Mouse (Mus musculus): Measurements from ENCODE around the gene Zbtb48. TPM values are rescaled to one million over a fixed set of nuclear protein-coding genes. Genes with fewer than 3 reads are reported as not detected.
A peak's percentile ranks its signal among the peaks of the same experiment; 100 is the strongest.

Gene Zbtb48
- total and polyA plus RNA-seq, 3 experiments = 7.9 to 10.5 (median 10.2) TPM

DNA sequence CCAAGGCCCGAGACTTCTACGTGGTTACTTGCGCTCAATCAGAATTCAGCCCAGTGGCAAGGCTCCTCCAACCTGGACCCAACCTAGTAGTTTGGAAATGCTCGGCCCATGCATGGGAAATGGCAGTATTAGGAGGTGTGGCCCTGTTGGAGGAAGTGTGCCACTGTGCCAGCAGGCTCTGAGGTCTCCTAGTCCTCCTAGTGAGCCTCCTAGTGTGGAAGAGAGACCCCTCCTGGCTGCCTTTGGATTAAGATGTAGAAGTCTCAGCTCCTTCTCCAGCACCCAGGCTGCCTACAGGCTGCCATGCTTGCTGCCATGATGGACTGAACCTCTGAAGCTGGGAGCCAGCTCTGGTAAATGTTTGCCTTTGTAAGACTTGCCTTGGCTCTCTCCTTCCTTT lies 2.5 kb upstream of the Zbtb48 start:
- DNase-seq = no peak

DNA sequence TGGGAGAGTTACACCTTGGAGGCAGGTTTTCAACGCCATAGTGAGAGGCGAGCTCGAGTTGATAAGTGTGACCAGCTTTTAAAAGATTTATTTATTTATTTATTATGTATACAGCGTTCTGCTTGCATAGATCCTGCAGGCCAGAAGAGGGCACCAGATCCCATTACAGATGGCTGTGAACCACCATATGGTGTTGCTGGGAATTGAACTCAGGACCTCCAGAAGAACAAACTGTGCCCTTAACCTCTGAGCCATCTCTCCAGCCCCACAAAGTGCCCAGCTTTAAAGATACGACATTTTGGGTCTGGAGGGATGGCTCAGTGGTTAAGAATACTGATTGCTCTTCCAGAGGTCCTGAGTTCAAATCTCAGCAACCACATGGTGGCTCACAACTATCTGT lies 1.6 kb upstream of the Zbtb48 start:
- DNase-seq = no peak

DNA sequence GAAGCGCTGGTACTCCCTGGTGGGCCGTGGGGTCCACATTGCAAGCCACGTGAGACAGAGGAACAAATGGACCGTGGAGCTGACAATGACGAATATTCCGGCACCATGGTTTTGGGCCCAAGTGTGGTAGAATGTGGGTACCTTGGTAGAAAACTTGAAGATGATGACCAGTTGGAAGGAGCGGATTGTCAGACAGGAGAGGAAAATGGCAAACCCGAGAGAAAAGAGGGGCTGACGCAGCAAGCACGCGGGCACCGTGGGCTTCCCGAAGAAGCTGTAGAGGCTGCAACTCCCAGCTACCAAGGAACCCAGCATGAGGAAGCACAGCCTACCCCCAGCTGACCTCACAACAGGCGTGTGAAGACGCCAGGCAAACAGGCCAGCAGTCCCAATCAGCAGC lies 985 bp upstream of the Zbtb48 start:
- DNase-seq = no peak

DNA sequence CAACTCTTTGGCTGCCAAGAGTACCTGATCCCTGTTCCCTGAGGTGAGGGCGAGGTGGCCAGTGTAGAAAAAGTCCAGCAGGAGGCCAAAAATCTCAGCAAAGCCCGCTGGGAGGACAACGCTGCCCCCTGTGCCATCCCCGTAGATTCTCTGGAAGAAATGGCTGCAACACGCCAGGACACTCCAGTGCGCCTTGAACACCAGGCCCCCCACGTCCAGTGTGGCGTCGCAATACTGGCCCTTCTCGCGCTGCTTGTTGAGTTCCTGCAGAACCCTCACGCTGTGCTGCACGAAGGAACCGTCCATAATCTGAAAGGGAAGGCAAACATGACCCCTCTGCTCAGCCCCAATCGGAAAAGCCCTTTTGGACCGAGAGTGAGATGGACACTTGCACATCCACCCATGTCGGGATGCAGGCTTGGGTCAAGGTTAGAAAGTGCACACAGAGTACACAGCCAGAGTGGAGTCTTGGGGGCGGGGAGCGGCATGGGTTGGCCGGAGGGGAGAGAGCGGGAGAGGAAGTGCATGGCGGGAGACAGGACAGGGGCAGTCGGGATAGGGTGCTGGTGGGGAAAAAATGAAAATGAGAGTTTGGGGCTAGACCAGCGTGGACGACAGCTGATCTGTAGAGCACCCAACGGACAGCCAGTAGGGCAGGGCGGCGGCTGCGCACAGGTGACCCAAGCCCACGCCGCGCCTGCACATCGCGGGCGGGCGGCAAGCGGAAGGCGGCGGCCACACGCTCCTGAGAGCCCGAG lies 541 bp downstream of the Zbtb48 start:
- DNase-seq = no peak

DNA sequence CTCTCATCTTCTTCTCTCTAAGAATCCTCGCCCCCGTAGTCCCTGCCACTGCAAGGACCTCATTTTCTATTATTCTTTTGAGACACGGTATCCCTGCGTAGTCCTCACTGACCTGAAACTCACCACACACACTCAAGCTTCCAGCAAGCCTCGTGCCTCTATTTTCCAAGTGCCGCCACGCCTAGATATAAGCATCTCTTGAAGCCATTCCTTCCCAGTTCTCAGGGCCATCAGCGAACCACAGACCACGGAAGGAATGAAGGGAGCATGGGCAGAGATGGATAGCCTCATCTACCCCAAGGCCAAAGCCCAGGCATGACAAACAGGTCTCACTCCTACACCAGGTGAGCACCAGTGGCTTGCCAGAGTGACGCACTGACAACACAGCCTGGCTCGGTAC lies 2.9 kb downstream of the Zbtb48 start:
- DNase-seq = no peak

DNA sequence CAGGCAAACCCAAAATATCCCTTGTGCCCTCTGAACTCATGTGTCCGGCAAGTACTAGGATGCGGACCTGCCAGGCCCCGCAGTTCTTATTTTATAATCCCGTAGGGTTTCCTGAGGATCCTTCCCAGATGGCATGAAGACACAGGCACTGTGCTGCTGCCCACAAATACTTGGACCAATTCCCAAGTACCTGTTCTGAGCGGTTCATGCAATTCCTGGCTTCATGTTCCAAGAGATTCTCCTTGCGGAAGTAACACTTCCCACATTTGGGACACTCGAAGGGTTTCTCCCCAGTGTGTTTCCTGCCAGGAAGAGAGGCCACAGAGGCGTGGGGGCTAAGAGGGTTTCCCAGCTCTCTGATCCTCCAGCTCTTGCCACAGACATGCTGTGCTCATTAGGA lies 5.0 kb downstream of the Zbtb48 start:
- DNase-seq = no peak

DNA sequence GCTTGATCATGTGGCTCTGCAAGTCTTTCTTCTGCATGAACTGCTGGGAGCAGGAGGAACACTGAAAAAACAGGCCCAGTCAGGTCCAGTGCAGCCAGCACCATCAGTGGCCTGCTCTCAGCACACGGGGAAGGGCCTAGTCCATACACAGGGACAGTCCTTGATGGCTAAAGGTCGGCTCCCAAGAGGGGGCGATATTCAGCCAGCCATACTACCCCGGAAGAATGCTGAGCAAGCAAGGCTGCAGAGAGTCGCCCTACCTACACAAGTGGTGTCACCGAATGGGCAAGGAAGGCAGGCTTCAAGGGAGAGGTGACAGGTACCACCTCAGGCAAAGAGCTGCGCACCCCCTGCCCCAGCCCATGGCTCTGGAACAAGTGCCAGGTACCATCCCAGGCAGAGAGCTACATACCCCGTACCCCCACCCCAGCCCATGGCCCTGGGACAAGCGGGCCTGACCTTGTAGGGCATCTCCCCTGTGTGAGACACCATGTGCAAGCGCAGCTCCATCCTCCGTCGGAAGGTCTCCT lies 5.8 kb downstream of the Zbtb48 start:
- no peak for DNase-seq

DNA sequence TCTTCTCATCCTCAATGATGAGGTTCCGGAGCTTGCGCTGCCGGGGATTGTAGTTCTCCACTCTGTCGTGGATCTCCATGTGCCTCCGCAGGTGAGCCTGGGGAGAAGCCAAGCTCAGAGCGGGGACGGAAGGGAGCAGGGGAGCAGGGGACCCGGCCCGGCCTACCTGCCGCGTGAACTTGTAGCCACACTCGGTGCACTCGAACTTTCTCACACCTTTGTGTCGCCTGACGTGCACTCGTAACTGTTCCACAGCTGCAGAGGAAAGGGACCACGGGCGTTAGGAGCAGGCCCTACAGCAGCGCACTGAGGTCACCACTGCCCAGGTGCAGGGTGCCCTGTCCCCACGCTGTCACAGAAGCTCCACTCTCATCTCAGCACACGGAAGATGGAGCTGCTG lies 7.4 kb downstream of the Zbtb48 start:
- DNase-seq = no peak

DNA sequence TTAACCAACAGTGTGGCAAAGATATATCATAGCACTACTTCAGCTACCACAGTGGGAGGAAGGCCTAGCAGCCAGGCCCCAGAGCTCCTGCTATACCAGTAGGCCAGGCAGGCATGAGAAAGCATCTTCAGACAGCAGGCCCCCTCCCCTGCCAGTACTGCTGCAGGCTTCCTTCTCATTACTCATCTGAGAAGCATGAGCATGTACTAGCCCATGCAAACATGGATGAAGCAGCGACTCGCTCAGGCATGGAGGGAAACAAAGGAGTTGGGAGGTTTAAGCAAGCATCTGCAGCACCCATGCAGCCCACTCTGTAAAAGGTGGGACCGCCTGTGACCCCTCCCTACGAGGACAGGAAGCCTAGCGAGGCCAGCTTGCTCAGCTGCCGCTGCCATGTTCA lies 8.4 kb downstream of the Zbtb48 start:
- no peak for DNase-seq

DNA sequence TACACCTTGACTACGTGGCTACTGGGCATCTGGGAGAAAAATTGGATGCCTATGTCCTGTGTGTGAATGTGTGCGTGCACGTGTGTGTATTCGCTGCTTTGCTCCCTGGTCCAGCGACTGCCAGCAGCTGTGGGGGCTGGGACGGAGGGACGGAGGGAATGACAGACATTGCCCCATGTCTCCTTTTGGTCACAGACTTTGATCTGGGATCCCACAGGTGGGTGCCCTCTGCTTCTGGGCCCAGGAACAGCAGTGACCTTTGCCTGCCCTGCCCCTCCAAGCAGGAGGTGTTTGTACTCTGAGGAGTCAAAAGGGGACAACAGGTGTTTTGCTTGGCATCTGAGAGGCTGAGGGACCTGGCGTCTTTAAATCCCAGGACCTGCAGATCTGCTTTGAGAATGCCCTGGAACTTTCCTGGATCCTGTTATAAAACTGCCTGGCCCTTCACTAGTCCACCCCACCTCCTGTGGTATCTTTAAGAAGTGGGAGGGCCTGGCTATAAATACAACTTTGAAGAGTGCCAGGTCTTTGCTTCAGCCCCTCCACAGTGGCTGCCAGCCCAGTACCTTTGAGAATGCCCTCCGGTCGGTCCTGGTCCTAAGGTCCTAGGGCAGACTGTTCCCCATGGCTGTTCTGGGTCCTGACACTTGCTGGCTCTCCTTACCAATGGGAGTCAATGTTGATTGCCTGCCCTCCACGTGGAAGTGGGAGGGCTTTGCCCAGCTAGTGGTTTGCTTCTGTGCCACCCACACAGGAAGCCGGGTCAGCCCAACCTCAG lies 14.2 kb downstream of the Zbtb48 start:
- no peak for DNase-seq

DNA sequence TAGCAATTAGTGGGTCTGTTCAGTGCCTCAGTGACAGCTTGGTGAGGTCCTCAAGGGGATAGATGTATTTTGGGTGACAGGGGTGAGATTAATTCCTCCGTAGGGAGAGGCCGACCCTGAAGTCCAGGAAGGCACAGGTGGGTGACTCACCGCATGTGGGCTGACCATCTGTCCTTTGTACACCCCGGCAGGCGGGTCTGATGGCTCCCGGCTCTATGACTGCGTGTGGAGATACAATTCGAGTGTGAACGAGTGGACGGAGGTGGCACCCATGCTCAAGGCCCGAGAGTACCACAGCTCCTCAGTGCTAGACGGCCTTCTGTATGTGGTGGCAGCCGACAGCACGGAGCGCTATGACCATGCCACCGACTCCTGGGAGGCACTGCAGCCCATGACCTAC lies 15.4 kb downstream of the Zbtb48 start:
- DNase-seq = no peak

DNA sequence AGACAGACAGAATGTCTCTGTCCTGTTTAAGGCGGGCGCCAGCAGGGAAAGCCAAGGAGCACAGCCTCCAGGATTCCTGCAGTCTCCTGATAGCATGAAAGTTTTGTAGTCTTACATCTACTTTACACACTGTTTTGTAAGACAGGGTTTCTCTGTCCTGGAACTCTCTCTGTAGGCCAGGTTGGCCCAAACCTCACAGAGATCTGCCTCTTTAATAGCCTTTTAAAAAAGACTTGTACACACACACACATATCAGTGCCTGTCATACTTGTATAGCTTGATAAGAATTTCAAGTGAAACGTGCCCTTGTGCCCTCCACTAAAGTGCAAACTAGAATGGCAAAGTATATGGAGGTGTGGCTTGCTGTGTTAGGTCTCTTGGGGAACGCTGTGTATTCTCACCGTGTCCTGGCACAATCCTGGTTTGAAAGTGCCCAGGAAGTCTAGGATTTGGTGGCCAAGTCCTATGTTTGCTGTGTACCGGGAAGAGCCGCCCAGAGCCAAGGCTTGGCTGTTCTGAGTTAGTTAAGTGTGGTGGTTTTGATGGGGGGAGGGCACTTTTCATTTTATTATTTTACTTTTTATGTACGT lies 16.2 kb downstream of the Zbtb48 start:
- no peak for DNase-seq

DNA sequence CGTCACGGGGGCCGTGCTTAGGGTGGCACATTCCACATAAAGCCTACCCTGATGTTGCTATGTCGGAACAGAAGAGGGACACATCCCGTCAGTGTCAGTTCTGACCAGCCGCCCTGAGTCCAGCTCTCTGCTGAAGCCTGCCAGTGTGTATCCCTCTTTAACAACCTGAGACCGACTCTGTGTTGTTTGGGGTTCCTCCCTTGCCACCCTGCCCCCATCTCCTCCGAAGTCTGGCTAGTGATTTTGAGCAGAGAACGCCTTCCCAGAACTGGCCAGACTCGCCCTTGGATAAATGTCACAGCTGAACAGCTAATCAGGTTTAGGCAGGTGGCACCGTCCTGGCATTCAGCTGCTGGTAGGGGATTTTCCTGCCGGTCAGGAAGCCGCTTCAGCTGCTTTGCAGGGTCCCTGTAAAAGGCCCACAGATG lies 16.8 kb downstream of the Zbtb48 start:
- DNase-seq = peak; percentile 47

DNA sequence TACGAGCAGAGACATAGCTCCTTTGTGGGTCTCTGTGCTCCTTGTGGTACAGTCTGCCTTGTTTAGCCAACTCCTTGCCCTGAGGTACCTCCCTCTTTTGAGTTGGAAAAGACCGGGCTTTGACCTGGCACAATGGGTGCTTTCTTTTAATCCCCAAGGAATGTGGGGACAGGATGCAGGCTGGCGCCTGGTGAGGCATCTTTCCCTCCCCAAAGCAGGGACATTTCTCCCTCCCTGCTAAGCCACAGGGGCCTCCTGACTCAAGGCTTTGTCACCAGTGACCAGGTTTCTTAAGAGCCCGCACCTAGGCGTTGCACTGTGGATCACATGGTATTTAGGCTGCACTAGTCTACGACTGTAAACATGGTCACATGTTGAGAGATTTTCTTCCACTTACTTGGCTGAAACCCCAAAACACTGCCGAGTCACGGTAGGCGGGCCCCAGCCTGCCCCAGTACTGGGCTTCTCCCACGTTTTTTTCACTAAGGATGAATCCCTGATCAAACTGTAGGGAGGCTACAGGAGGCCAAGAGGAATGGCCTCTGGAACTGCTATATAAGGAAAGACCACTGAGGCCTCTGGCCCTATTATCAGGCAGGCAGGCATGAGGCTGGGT lies 17.3 kb downstream of the Zbtb48 start:
- DNase-seq = peak; percentile 85

DNA sequence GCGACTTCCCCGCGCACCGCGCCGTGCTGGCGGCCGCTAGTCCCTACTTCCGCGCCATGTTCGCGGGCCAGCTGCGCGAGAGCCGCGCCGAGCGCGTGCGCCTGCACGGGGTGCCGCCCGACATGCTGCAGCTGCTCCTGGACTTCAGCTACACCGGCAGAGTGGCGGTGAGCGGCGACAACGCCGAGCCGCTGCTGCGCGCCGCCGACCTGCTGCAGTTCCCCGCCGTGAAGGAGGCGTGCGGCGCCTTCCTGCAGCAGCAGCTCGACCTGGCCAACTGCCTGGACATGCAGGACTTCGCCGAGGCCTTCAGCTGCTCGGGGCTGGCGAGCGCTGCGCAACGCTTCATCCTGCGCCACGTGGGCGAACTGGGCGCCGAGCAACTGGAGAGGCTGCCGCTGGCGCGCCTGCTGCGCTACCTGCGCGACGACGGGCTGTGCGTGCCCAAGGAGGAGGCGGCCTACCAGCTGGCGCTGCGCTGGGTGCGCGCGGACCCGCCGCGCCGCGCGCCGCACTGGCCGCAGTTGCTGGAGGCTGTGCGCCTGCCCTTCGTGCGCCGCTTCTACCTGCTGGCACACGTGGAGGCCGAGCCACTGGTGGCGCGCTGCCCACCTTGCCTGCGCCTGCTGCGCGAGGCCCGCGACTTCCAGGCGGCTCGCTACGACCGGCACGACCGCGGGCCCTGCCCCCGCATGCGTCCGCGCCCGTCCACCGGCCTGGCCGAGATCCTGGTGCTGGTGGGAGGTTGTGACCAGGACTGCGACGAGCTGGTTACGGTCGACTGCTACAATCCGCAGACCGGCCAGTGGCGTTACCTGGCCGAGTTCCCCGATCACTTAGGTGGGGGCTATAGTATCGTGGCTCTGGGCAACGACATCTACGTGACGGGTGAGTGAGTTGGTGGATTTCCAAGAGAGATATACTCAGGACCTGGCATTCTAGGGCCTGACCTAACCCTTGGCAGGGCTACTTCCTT lies 18.1 kb downstream of the Zbtb48 start:
- DNase-seq = peak; percentile 86

DNA sequence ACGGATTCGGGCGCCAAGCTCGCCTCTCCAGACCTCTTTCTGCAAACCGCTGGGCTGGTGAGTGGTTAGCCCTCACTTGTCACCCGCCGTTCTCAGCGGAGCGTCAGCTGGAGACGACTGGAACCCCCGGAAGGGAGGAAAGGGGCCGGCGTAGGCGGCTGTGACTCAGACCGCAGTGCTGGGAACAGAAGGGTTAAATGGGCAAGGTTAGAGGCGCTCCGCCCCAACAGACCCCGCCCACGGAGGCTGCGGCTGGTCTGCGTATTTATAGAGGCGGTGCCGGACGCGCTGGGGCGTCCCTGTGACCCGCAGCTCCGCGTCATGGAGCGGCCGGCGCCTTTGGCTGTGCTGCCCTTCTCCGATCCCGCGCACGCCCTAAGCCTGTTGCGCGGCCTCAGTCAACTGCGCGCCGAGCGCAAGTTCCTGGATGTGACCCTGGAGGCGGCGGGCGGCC lies 18.8 kb downstream of the Zbtb48 start, which contains the start of gene Klhl21:
Gene Klhl21, plus strand, starts transcription at position 182 of the 454 bp plus-strand sequence.
- peak; percentile 97 for DNase-seq

DNA sequence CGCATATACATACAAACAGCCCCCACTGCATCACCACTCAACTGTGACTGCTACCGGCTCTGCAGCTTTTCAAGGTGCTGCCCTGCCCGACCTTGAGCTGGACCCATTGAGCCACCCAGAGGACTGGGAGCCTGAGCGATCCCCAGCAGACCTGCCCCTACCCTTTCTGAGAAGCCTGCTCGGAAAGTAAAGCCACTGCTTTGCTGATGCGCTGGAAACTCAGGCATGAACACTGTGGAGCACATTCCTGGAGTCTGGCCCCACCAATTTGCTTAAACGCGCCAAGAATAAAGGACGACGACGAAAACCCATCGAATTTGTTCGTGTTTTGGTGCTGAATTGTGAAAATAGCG lies 19.3 kb downstream of the Zbtb48 start:
- DNase-seq = peak; percentile 33

DNA sequence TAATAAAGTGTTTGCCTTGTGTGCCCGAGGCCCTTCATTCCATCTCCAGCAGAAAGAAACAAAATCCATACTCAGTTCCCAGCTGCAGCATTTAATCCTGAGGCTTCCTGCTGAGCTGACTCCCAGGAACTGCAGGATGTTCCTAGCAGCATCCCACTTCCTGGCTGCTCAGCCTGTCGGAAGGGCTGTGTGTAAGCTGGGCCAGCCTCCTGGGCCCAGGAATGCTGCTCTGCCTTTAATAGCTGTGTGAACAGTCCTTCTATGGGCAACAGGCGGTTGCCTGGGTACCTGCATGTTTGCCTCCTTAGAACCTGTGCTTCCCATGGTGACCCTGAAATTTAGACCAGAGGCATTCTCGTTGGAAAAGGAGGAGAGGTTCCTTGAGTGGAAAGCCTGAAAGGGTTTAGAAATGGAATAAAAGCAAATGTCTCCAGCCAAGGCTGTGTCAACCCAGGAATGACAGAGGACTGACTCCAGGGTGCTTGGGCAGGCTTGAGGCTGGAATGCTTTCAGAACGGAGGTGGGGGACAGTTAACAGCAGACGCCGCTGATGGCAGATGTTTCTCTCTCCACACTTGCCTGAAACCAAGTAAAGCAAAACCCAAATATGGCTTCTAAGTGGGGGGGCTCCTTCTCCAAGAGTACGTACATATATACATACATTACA lies 19.9 kb downstream of the Zbtb48 start:
- DNase-seq = no peak

DNA sequence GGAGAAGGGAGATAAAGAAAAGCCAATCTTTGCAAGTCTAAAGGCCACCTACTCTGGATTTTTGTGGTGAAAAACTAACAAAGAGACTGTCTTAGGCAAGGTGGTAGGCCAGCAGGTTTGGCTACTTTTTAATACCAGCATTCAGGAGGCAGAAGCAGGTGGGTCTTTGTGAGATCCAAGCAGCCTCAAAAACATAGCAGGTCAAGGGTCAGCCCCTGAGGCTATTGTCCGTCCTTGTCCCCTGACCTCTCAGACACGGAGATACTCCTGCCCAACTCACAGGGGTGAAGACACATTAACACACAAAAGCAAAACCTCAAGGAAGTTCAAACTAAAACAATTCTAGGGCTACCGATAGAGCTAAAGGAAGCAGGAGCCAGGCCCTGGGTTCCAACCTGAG lies 20.7 kb downstream of the Zbtb48 start:
- no peak for DNase-seq

DNA sequence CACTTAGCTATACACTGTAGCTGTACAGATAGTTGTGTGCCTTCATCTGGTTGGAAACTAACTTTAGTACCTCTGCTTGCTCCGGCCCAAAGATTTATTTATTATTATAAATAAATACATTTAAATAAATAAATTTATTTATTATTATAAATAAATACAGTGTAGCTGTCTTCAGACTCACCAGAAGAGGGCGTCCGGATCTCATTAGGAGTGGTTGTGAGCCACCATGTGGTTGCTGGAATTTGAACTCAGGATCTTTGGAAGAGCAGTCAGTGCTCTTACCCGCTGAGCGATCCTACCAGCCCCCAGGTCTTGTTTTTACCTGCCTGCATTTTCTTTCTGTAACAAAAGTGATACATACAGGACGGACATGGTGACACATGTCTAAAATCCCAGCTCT lies 21.3 kb downstream of the Zbtb48 start:
- no peak for DNase-seq

DNA sequence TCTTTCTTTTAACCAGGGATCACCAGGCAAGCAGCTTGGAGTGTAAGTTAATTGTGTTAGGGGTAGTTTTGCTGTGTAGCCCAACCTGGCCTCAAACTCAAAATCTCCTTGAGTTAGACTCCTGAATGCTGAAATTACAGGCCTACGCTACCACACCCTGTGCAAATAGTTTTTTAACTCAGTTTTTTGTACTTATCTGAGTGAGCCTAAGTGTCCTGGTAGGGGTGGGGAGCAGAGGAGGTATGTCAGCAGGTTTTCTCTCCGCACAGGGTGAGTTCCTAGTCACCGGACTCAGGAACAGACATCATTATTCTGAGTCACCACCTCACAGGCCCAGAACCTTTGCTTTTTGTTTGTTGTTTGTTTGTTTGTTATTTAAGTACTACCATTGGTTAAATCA lies 25.4 kb downstream of the Zbtb48 start:
- DNase-seq = no peak
